Mouse (Mus musculus) heart, adult 2 months (tissue): ENCODE measurements around the gene Gtf2a1.

Source experiments
- CTCF ChIP-seq: fragments of 200-600 bp; IDR thresholded peaks from 2 replicates; pipeline ENCODE4 v1.8.1; 2022; ENCODE audit warnings: antibody characterized with exemption, mild to moderate bottlenecking, moderate library complexity
- EP300 ChIP-seq: fragments of 200-500 bp; IDR thresholded peaks from 2 replicates; pipeline ENCODE4 v1.6.1; 2011; ENCODE audit warnings: low read depth, low read length, control low read depth; ENCODE audit not compliant: insufficient read depth

DNA sequence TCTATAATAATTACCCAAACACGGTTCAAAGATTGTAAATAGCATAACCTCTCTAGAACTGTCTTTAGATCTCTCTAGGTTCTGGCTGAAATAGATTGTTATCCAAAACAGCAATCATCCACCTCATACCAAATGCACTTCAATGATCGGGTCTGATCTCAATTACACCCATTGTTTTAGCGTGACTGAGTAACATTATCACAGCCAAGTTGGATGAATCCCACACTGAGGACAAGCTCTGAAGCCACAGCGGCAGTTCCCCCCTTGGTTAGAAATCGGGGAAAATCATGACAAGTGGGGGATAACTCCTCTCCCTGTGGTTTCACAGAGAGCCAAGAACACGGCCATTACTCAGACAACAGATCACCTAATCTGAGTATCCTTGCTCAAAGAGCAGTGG is 76.3 kb downstream of the Gtf2a1 start:
- TF ChIP-seq CTCF = no peak
- TF ChIP-seq EP300 = no peak
